Mouse (Mus musculus) kidney, embryonic 14.5 days (tissue): Measurements from ENCODE around the gene Dock8. TPM values are rescaled to one million over a fixed set of nuclear protein-coding genes. Genes with fewer than 3 reads are reported as not detected.
"Not testable (repeated sequence)": the region's sequence is repeated elsewhere in the genome, so short reads cannot be mapped to it uniquely, and the experiment has no call there.

Experiments
- ATAC-seq: fragments of 200-750 bp; cut with Nextera tagmentation; 2 replicates; pipeline ENCODE4 v1.8.0; 2017; ENCODE audit warnings: moderate number of reproducible peaks, mild to moderate bottlenecking, moderate TSS enrichment, moderate library complexity; ENCODE audit not compliant: low FRiP score, low TSS enrichment
- H3K27ac ChIP-seq: fragments of 300-500 bp; sonication (generic); 2 replicates; pipeline ENCODE4 v1.5.1; 2014; ENCODE audit warnings: low read depth, mild to moderate bottlenecking, low read length, moderate library complexity, mixed read lengths
- H3K27me3 ChIP-seq: fragments of 300-500 bp; sonication (generic); 2 replicates; pipeline ENCODE4 v1.6.1; 2014; ENCODE audit warnings: mild to moderate bottlenecking, low read length; ENCODE audit not compliant: control insufficient read depth, insufficient read depth
- H3K36me3 ChIP-seq: fragments of 300-500 bp; sonication (generic); 2 replicates; pipeline ENCODE4 v1.6.1; 2014; ENCODE audit warnings: low read length, mixed read lengths; ENCODE audit not compliant: control insufficient read depth, insufficient read depth
- H3K4me1 ChIP-seq: fragments of 300-500 bp; sonication (generic); 2 replicates; pipeline ENCODE4 v1.6.1; 2014; ENCODE audit warnings: low read length, mixed read lengths; ENCODE audit not compliant: control insufficient read depth, insufficient read depth
- H3K4me2 ChIP-seq: fragments of 300-500 bp; sonication (generic); replicated peaks from 2 replicates; pipeline ENCODE4 v1.6.1; 2014; ENCODE audit warnings: low read depth, mild to moderate bottlenecking, low read length
- H3K4me3 ChIP-seq: fragments of 300-500 bp; sonication (generic); 2 replicates; pipeline ENCODE4 v1.5.1; 2014; ENCODE audit warnings: mild to moderate bottlenecking, low read length
- H3K9ac ChIP-seq: fragments of 300-500 bp; sonication (generic); 2 replicates; pipeline ENCODE4 v1.6.1; 2014; ENCODE audit warnings: low read depth, mild to moderate bottlenecking, low read length, moderate library complexity
- H3K9me3 ChIP-seq: fragments of 300-500 bp; sonication (generic); 2 replicates; pipeline ENCODE4 v1.6.1; 2016; ENCODE audit warnings: low read length; ENCODE audit not compliant: control insufficient read depth
- WGBS: fragments of 180-500 bp; shearing (Covaris S2); extraction: QIAGEN DNeasy Blood & Tissue Kit; methylation state at CpG from one replicate; pipeline ENCODE4 v1.1.7; 2014; 5-methylcytosine and 5-hydroxymethylcytosine counted together
- polyA plus RNA-seq: library from polyadenylated mRNA; unstranded; fragments of >200 nt; fragmentation: Nextera tagmentation; extraction: Ambion mirVana; gene quantifications from 2 replicates; pipeline ENCODE4 v1.2.1, GENCODE M21; 2014

Gene Dock8
- polyA plus RNA-seq, 1 experiment from 2014 or later: 4.9 TPM

GRCm38 (mm10) chr19:25022766-25023165 lies 23.4 kb downstream of the Dock8 start:
- Histone ChIP-seq H3K27ac (no peak overlapping the region), H3K9me3 (no peaks in the 10 kb centered on the region), H3K9ac (no peak overlapping the region), H3K4me1 (no peaks in the 10 kb centered on the region), H3K4me3 (no peak overlapping the region), H3K36me3 (no peaks in the 10 kb centered on the region), H3K4me2 (no peak overlapping the region), H3K27me3 (no peaks in the 10 kb centered on the region)
- WGBS: 83% methylated on average over 6 of the region's 6 CpGs
- ATAC-seq: no peak

GRCm38 (mm10) chr19:25031765-25032164 lies 32.4 kb downstream of the Dock8 start:
- Histone ChIP-seq H3K4me1 (0 out of 2 replicates have a peak, but pooled peaks cover 8% of the 10 kb centered on the region), H3K27me3 (no peaks in the 10 kb centered on the region), H3K27ac (no peak overlapping the region), H3K4me3 (no peak overlapping the region), H3K4me2 (no peak overlapping the region), H3K9ac (no peak overlapping the region), H3K9me3 (no peaks in the 10 kb centered on the region), H3K36me3 (no peaks in the 10 kb centered on the region)
- ATAC-seq: no peak
- WGBS: 84% methylated on average over 4 of the region's 4 CpGs

GRCm38 (mm10) chr19:25033008-25033407 lies 33.7 kb downstream of the Dock8 start:
- WGBS: 90% methylated on average over 5 of the region's 18 CpGs
- not testable (repeated sequence) for H3K4me3 ChIP-seq, H3K9me3 ChIP-seq, H3K27me3 ChIP-seq, ATAC-seq, H3K4me2 ChIP-seq, H3K9ac ChIP-seq, H3K27ac ChIP-seq, H3K36me3 ChIP-seq, H3K4me1 ChIP-seq

- H3K9me3 ChIP-seq: no peaks in the 10 kb centered on the region
- no peak overlapping the region for H3K9ac ChIP-seq
- WGBS: 61% methylated on average over 6 of the region's 6 CpGs
- H3K27ac ChIP-seq: peak overlapping the region; percentile 77
- no peaks in the 10 kb centered on the region for H3K27me3 ChIP-seq
- no peak overlapping the region for H3K4me2 ChIP-seq
- H3K4me1 ChIP-seq: 0 out of 2 replicates have a peak, but pooled peaks cover 9% of the 10 kb centered on the region
- no peaks in the 10 kb centered on the region for H3K36me3 ChIP-seq
- H3K4me3 ChIP-seq: no peak overlapping the region
- no peak for ATAC-seq
Observed at GRCm38 (mm10) chr19:25035825-25036224, 36.5 kb downstream of the Dock8 start.

- Histone ChIP-seq H3K4me2 (no peak overlapping the region), H3K27ac (peak overlapping the region; percentile 77), H3K4me3 (no peak overlapping the region), H3K9me3 (no peaks in the 10 kb centered on the region), H3K36me3 (no peaks in the 10 kb centered on the region), H3K4me1 (0 out of 2 replicates have a peak, but pooled peaks cover 9% of the 10 kb centered on the region), H3K9ac (no peak overlapping the region), H3K27me3 (no peaks in the 10 kb centered on the region)
- ATAC-seq: 0 out of 2 replicates have a peak, but pooled peaks have one; percentile 28
- 75% methylated on average over 5 of the region's 5 CpGs for WGBS
Observed at GRCm38 (mm10) chr19:25036784-25037183, 37.5 kb downstream of the Dock8 start.

GRCm38 (mm10) chr19:25037249-25037648 lies 37.9 kb downstream of the Dock8 start:
- ATAC-seq: no peak
- 78% methylated on average over 4 of the region's 4 CpGs for WGBS
- Histone ChIP-seq H3K4me1 (0 out of 2 replicates have a peak, but pooled peaks cover 9% of the 10 kb centered on the region), H3K4me3 (no peak overlapping the region), H3K9ac (no peak overlapping the region), H3K4me2 (no peak overlapping the region), H3K27me3 (no peaks in the 10 kb centered on the region), H3K27ac (peak overlapping the region; percentile 77; the same call in 1 of the 2 replicates), H3K36me3 (no peaks in the 10 kb centered on the region), H3K9me3 (no peaks in the 10 kb centered on the region)

GRCm38 (mm10) chr19:25038293-25038692 lies 39.0 kb downstream of the Dock8 start:
- Histone ChIP-seq H3K4me2 (no peak overlapping the region), H3K9me3 (no peaks in the 10 kb centered on the region), H3K27ac (peak overlapping the region; percentile 37; the same call in 1 of the 2 replicates), H3K36me3 (no peaks in the 10 kb centered on the region), H3K4me1 (0 out of 2 replicates have a peak, but pooled peaks cover 9% of the 10 kb centered on the region), H3K4me3 (no peak overlapping the region), H3K9ac (no peak overlapping the region), H3K27me3 (no peaks in the 10 kb centered on the region)
- WGBS: 49% methylated on average over 6 of the region's 6 CpGs
- no peak for ATAC-seq

- H3K36me3 ChIP-seq: no peaks in the 10 kb centered on the region
- 33% methylated on average over 6 of the region's 6 CpGs for WGBS
- H3K27me3 ChIP-seq: no peaks in the 10 kb centered on the region
- H3K4me3 ChIP-seq: no peak overlapping the region
- H3K9me3 ChIP-seq: no peaks in the 10 kb centered on the region
- no peak overlapping the region for H3K9ac ChIP-seq
- no peak for ATAC-seq
- no peak overlapping the region for H3K27ac ChIP-seq
- H3K4me1 ChIP-seq: 0 out of 2 replicates have a peak, but pooled peaks cover 6% of the 10 kb centered on the region
- H3K4me2 ChIP-seq: no peak overlapping the region
Observed at GRCm38 (mm10) chr19:25041209-25041608, 41.9 kb downstream of the Dock8 start.

- 72% methylated on average over 11 of the region's 11 CpGs for WGBS
- Histone ChIP-seq H3K4me3 (no peak overlapping the region), H3K27me3 (no peaks in the 10 kb centered on the region), H3K27ac (no peak overlapping the region), H3K36me3 (no peaks in the 10 kb centered on the region), H3K4me2 (no peak overlapping the region), H3K9ac (no peak overlapping the region), H3K9me3 (no peaks in the 10 kb centered on the region), H3K4me1 (no peaks in the 10 kb centered on the region)
- ATAC-seq: no peak
Observed at GRCm38 (mm10) chr19:25042973-25043372, 43.6 kb downstream of the Dock8 start.
